Mouse (Mus musculus) left cerebral cortex, postnatal 4 days (tissue): ENCODE measurements at regions not wholly inside any gene's neighbourhood (a gene's known extent, or its start where the extent isn't known, plus 50 kb on each side); places are given as distances from the start of the nearest gene placed in this dataset.
A peak's percentile ranks its signal among the peaks of the same experiment; 100 is the strongest.

Experiments used
- DNase-seq: peaks from one replicate; pipeline ENCODE4 v3.0.0-alpha.2; 2022
- intact Hi-C: fragments of 180-260 bp; cut with DNase I; formaldehyde crosslinking; loops from one replicate; pipeline ENCODE4 v1.15.1; 2025

- intact Hi-C loops, result no loop called here
- peak; percentile 16 for DNase-seq
These were observed 169.7 kb downstream of the Nrp2 start for GRCm38 (mm10) chr1:62872771-62873170.

GRCm38 (mm10) chr1:62875631-62876030 is 172.5 kb downstream of the Nrp2 start:
- intact Hi-C loops, result no loop called here
- DNase-seq, result no peak

GRCm38 (mm10) chr1:62876685-62877084 is 173.6 kb downstream of the Nrp2 start:
- no peak for DNase-seq
- intact Hi-C loops, result no loop called here

- no peak for DNase-seq
- intact Hi-C loops, result no loop called here
These were observed 177.8 kb downstream of the Nrp2 start for GRCm38 (mm10) chr1:62880882-62881291.

- intact Hi-C loops, result no loop called here
- no peak for DNase-seq
These were observed 178.4 kb downstream of the Nrp2 start for GRCm38 (mm10) chr1:62881477-62881876.

GRCm38 (mm10) chr1:62882028-62882427 is 178.9 kb downstream of the Nrp2 start:
- intact Hi-C loops, result no loop called here
- DNase-seq, result no peak

- DNase-seq, result peak; percentile 27
- intact Hi-C loops, result no loop called here
These were observed 181.9 kb downstream of the Nrp2 start for GRCm38 (mm10) chr1:62884876-62885480.

- intact Hi-C loops, result no loop called here
- DNase-seq, result no peak
These were observed 184.7 kb downstream of the Nrp2 start for GRCm38 (mm10) chr1:62887585-62888483.

GRCm38 (mm10) chr1:62901375-62901774 is 198.3 kb downstream of the Nrp2 start:
- intact Hi-C loops, result no loop called here
- no peak for DNase-seq

- intact Hi-C loops, result no loop called here
- peak; percentile 65 for DNase-seq
These were observed 198.8 kb downstream of the Nrp2 start for GRCm38 (mm10) chr1:62901871-62902270.

- DNase-seq, result no peak
- intact Hi-C loops, result no loop called here
These were observed 199.9 kb downstream of the Nrp2 start for GRCm38 (mm10) chr1:62902931-62903453.

- no peak for DNase-seq
- intact Hi-C loops, result no loop called here
These were observed 202.7 kb downstream of the Nrp2 start for GRCm38 (mm10) chr1:62905739-62906138.

GRCm38 (mm10) chr1:62907243-62907642 is 204.2 kb downstream of the Nrp2 start:
- intact Hi-C loops, result no loop called here
- DNase-seq, result no peak
